Mouse (Mus musculus) spleen, adult 2 months (tissue): ENCODE measurements around the gene Gpr33.

Experiments used
- CTCF ChIP-seq: fragments of 200-500 bp; IDR thresholded peaks from 2 replicates; pipeline ENCODE4 v1.5.1; 2011; ENCODE audit warnings: mild to moderate bottlenecking, inconsistent platforms; ENCODE audit not compliant: insufficient read depth, insufficient read length, insufficient replicate concordance; ENCODE audit errors: extremely low read depth
- POLR2A ChIP-seq: fragments of 200-500 bp; IDR thresholded peaks from 2 replicates; pipeline ENCODE4 v1.6.1; 2011; ENCODE audit warnings: low read depth, low read length, inconsistent platforms

GRCm38 (mm10) chr12:51998366-51998932 lies 29.4 kb downstream of the Gpr33 start:
- TF ChIP-seq POLR2A, result no peak
- TF ChIP-seq CTCF, result no peak
